Mouse (Mus musculus): ENCODE data around the gene Dgkg.

DNA sequence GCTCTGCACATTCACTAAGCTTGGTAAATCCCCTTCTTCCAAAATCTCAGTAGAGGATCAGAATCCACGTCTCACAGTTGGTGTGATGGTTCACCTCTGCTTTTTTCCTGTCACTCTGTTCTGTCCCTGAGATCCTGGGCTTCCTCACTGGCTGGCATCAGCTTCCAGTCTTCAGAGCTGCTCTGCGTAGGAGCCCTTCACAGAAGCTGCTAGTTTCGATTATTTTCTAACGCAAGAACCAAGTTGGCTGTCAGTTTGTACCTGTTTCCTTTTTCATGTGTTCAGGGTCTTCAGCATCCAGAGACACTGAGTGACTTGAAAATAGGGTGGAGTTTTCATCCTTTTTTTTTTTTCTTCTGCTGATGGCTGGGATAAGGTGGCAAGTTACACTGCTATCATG, 15.0 kb downstream of the Dgkg start:
- no peak for TF ChIP-seq EP300 (IDR thresholded peaks at IDR 0.05; ENCODE audit: low read depth)
- no peak for TF ChIP-seq CTCF (IDR thresholded peaks at IDR 0.05; ENCODE audit: low read depth)
